Mouse (Mus musculus) heart, postnatal 0 days (tissue): ENCODE data around the gene Sppl3. TPM values are rescaled to one million over a fixed set of nuclear protein-coding genes. Genes with fewer than 3 reads are reported as not detected.

Source experiments
- ATAC-seq: fragments of 200-750 bp; cut with Nextera tagmentation; 2 replicates; pipeline ENCODE4 v1.8.0; 2017; ENCODE audit warnings: low read depth, moderate number of reproducible peaks, moderate library complexity; ENCODE audit not compliant: insufficient read depth
- DNase-seq: peaks from one replicate; pipeline ENCODE4 v3.0.0-alpha.2; 2016; ENCODE audit warnings: low spot score
- H3K27ac ChIP-seq: fragments of 300-500 bp; sonication (generic); 2 replicates; pipeline ENCODE4 v1.5.1; 2014; ENCODE audit warnings: low read depth, mild to moderate bottlenecking
- H3K27me3 ChIP-seq: fragments of 300-500 bp; sonication (generic); 2 replicates; pipeline ENCODE4 v1.6.1; 2014; ENCODE audit warnings: low read length, mixed read lengths; ENCODE audit not compliant: control insufficient read depth, insufficient read depth
- H3K36me3 ChIP-seq: fragments of 300-500 bp; sonication (generic); replicated peaks from 2 replicates; pipeline ENCODE4 v1.6.1; 2014; ENCODE audit warnings: low read length, mixed read lengths; ENCODE audit not compliant: control insufficient read depth, insufficient read depth
- H3K4me1 ChIP-seq: fragments of 300-500 bp; sonication (generic); 2 replicates; pipeline ENCODE4 v1.6.1; 2014; ENCODE audit warnings: antibody characterized with exemption; ENCODE audit not compliant: control insufficient read depth, insufficient read depth
- H3K4me2 ChIP-seq: fragments of 300-500 bp; sonication (generic); 2 replicates; pipeline ENCODE4 v1.6.1; 2014; ENCODE audit warnings: low read depth, mild to moderate bottlenecking, low read length, moderate library complexity
- H3K4me3 ChIP-seq: fragments of 300-500 bp; sonication (generic); 2 replicates; pipeline ENCODE4 v1.5.1; 2014; ENCODE audit warnings: low read depth, low read length
- H3K9ac ChIP-seq: fragments of 300-500 bp; sonication (generic); replicated peaks from 2 replicates; pipeline ENCODE4 v1.6.1; 2014; ENCODE audit warnings: low read depth, low read length, mixed read lengths
- H3K9me3 ChIP-seq: fragments of 300-500 bp; sonication (generic); replicated peaks from 2 replicates; pipeline ENCODE4 v1.6.1; 2016; ENCODE audit warnings: low read length; ENCODE audit not compliant: control insufficient read depth
- CTCF ChIP-seq: IDR thresholded peaks from 2 replicates; pipeline ENCODE4 v1.5.1; 2016; ENCODE audit warnings: antibody characterized with exemption, control low read depth, low read depth
- EP300 ChIP-seq: IDR thresholded peaks from 2 replicates; pipeline ENCODE4 v1.6.1; 2016; ENCODE audit warnings: antibody characterized with exemption, low read depth
- WGBS: fragments of 180-500 bp; shearing (Covaris S2); extraction: QIAGEN DNeasy Blood & Tissue Kit; methylation state at CpG from one replicate; pipeline ENCODE4 v1.1.7; 2014; 5-methylcytosine and 5-hydroxymethylcytosine counted together
- polyA plus RNA-seq: library from polyadenylated mRNA; unstranded; fragments of >200 nt; fragmentation: Nextera tagmentation; extraction: Ambion mirVana; gene quantifications from 2 replicates; pipeline ENCODE4 v1.2.1, GENCODE M21; 2015
- total RNA-seq: library from RNA; depleted of rRNA; stranded (reverse); fragments of >200 nt; gene quantifications from 2 replicates; pipeline ENCODE4 v1.2.3, GENCODE M21; 2014; ENCODE audit warnings: low replicate concordance

Gene Sppl3
- total and polyA plus RNA-seq, 2 experiments from 2014 or later: 6.8 to 65.6 TPM

- H3K9ac ChIP-seq: no peak overlapping the region
- DNase-seq (no peak), ATAC-seq (no peak)
- TF ChIP-seq EP300: no peak
- no peak for TF ChIP-seq CTCF
- 95% methylated on average over 13 of the region's 13 CpGs for WGBS
- H3K36me3 ChIP-seq: peaks cover 27% of the 10 kb centered on the region; the same call in 1 of the 2 replicates
- no peaks in the 10 kb centered on the region for H3K27me3 ChIP-seq
- H3K4me3 ChIP-seq: no peak overlapping the region
- no peak overlapping the region for H3K4me2 ChIP-seq
- H3K27ac ChIP-seq: no peak overlapping the region
- 0 out of 2 replicates have a peak, but pooled peaks cover 3% of the 10 kb centered on the region for H3K4me1 ChIP-seq
- no peaks in the 10 kb centered on the region for H3K9me3 ChIP-seq
Observed at GRCm38 (mm10) chr5:115117467-115117866, 106.5 kb downstream of the Sppl3 start.

DNA sequence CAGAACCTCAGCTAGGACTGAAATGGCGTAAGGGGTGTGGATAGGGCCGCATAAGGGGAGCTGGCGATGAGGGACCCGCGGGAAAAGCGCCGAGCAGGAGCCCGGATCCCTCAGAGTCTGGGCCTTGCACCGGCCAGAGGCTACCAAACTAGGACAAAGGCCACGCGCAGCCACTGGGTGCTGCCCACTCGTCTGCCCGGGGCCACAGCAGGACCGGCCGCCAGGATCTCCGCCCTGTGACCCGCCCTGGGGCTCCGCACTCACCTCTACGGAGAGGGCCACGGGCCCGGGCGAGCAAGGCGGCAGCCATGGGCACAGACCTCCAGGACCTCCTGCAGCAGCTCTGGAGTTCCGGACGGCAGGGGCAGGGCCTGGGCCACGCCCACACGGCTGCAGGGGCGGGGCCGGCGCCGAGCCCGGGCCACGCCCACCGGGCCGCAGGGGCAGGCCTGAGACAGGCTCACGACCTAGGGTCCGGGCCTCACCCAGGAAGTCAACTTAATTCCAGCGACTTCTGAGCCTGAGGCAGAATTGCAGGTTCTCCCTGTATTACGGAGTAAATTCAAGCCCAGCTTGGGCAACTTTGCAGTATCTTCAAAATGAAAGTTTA, 108.1 kb downstream of the Sppl3 start, which contains the start of gene Acads:
Gene Acads (minus strand): TSS at position 386 of the 610 bp plus-strand sequence.
- 0 out of 2 replicates have a peak, but pooled peaks cover 3% of the 10 kb centered on the region for H3K4me1 ChIP-seq
- peak within 1 kb of the TSS; percentile 79 for H3K4me3 ChIP-seq
- H3K27me3 ChIP-seq: no peaks in the 10 kb centered on the region
- peak within 1 kb of the TSS; percentile 82 for H3K9ac ChIP-seq
- DNase-seq (peak; percentile 80), ATAC-seq (peak; percentile 95)
- peaks cover 29% of the 10 kb centered on the region; the same call in 1 of the 2 replicates for H3K36me3 ChIP-seq
- TF ChIP-seq CTCF (no peak), EP300 (0 out of 2 replicates have a peak, but pooled peaks have one; percentile 17)
- H3K4me2 ChIP-seq: peak within 1 kb of the TSS; percentile 82
- H3K27ac ChIP-seq: peak within 1 kb of the TSS; percentile 80
- H3K9me3 ChIP-seq: no peaks in the 10 kb centered on the region
- under 1% methylated on average over 39 of the region's 39 CpGs for WGBS

GRCm38 (mm10) chr5:115120978-115121377, 110.0 kb downstream of the Sppl3 start:
- ATAC-seq (no peak), DNase-seq (no peak)
- no peak overlapping the region for H3K27ac ChIP-seq
- no peak overlapping the region for H3K4me2 ChIP-seq
- TF ChIP-seq CTCF (no peak), EP300 (no peak)
- no peaks in the 10 kb centered on the region for H3K9me3 ChIP-seq
- 69% methylated on average over 5 of the region's 5 CpGs for WGBS
- H3K27me3 ChIP-seq: no peaks in the 10 kb centered on the region
- no peak overlapping the region for H3K4me3 ChIP-seq
- peaks cover 22% of the 10 kb centered on the region; the same call in 1 of the 2 replicates for H3K36me3 ChIP-seq
- H3K9ac ChIP-seq: no peak overlapping the region
- H3K4me1 ChIP-seq: 0 out of 2 replicates have a peak, but pooled peaks cover 3% of the 10 kb centered on the region

DNA sequence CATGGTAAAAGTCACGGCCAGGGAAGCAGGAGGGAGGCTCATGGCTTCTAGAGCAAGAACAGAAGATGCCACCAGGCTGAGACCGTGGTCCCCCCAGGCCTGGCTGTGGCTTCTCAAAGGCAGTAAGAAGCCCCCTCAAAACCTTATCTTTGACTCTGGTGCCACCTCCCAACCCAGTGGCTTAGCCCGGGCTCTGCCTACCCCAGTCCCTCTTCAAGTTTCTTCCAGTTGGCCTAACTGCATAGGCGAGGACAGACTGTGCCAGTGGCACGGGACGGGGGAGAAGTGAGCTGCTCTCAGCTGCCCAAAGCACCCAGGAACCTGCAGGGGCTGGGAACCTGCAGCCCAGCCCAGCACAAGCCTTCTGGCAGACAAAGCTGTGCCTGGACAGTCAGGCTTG, 113.8 kb downstream of the Sppl3 start:
- no peaks in the 10 kb centered on the region for H3K4me1 ChIP-seq
- peaks cover 43% of the 10 kb centered on the region for H3K36me3 ChIP-seq
- DNase-seq (no peak), ATAC-seq (no peak)
- no peak for TF ChIP-seq EP300
- TF ChIP-seq CTCF: no peak
- no peak overlapping the region for H3K9ac ChIP-seq
- no peaks in the 10 kb centered on the region for H3K9me3 ChIP-seq
- H3K27me3 ChIP-seq: no peaks in the 10 kb centered on the region
- no peak overlapping the region for H3K4me2 ChIP-seq
- 90% methylated on average over 6 of the region's 6 CpGs for WGBS
- H3K27ac ChIP-seq: no peak overlapping the region
- no peak overlapping the region for H3K4me3 ChIP-seq

DNA sequence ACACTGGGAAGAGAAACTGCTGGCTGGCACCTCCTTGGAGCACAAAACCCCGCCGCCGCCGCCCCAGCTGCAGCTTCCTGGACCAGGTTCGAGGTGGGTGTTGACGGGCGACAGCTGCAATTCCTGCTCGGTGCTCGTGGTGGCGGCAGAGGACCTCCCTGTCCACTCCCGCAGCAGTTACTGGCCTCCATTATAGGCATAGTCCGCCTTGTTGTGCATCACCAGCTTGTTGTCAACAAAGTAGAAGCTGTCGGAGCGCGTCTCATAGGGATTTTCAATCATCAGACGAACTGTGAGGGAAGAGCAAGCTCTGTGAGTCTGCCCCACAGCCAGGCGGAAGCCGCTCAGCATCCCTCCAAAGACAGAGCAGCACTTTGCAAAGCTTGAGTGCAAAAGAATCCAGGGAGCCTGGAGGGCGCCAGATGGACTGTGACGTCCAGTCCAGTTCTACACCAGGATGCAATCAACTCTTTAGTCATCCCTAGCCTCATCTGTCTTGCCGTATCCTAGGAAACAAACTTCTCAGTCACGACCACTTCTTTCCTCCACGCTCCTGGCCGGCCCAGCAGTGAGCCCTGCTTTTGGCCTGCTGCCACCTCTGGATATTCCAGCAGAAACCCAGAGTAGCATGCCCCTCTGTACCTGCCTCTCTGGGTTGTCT, 114.4 kb downstream of the Sppl3 start:
- DNase-seq (peak; percentile 91), ATAC-seq (peak; percentile 89)
- 17% methylated on average over 24 of the region's 24 CpGs for WGBS
- Histone ChIP-seq H3K36me3 (peaks cover 50% of the 10 kb centered on the region), H3K9me3 (no peaks in the 10 kb centered on the region), H3K4me3 (no peak overlapping the region), H3K27ac (peak overlapping the region; percentile 54; the same call in 1 of the 2 replicates), H3K27me3 (no peaks in the 10 kb centered on the region), H3K4me1 (no peaks in the 10 kb centered on the region), H3K4me2 (no peak overlapping the region), H3K9ac (no peak overlapping the region)
- TF ChIP-seq EP300 (no peak), CTCF (peak; percentile 90)
